Mouse (Mus musculus): ENCODE data around the gene Mbl2. TPM values are rescaled to one million over a fixed set of nuclear protein-coding genes. Genes with fewer than 3 reads are reported as not detected.
"Not testable (repeated sequence)": the region's sequence is repeated elsewhere in the genome, so short reads cannot be mapped to it uniquely, and the experiment has no call there.

Gene Mbl2
- polyA plus RNA-seq (2015; fragmentation: Nextera tagmentation; extraction: Ambion mirVana): not detected in 2 replicates

GRCm38 (mm10) chr19:30232691-30233090, at the start of gene Mbl2:
Gene Mbl2, plus strand, starts transcription at chr19:30232942.
- Histone ChIP-seq H3K4me1 (no peaks in the 10 kb centered on the region), H3K27ac (no peak within 1 kb of the TSS), H3K9ac (no peak within 1 kb of the TSS), H3K9me3 (no peaks in the 10 kb centered on the region), H3K36me3 (no peaks in the 10 kb centered on the region), H3K27me3 (no peaks in the 10 kb centered on the region), H3K4me3 (no peak within 1 kb of the TSS), H3K4me2 (no peak within 1 kb of the TSS)
- ATAC-seq (ENCODE audit: borderline replicate concordance, extremely low read depth, low FRiP score, low TSS enrichment): no peak
- 85% methylated on average over 3 of the region's 3 CpGs for WGBS

GRCm38 (mm10) chr19:30185536-30185935, 47.2 kb upstream of the Mbl2 start:
- no peak overlapping the region for H3K27ac ChIP-seq
- H3K27me3 ChIP-seq: no peaks in the 10 kb centered on the region
- 80% methylated on average over 2 of the region's 2 CpGs for WGBS
- H3K9ac ChIP-seq: no peak overlapping the region
- H3K4me2 ChIP-seq: no peak overlapping the region
- H3K9me3 ChIP-seq: 0 out of 2 replicates have a peak, but pooled peaks cover 3% of the 10 kb centered on the region
- no peaks in the 10 kb centered on the region for H3K4me1 ChIP-seq
- no peak for ATAC-seq (ENCODE audit: borderline replicate concordance, extremely low read depth, low FRiP score, low TSS enrichment)
- H3K4me3 ChIP-seq: no peak overlapping the region
- H3K36me3 ChIP-seq: no peaks in the 10 kb centered on the region

- no peaks in the 10 kb centered on the region for H3K4me1 ChIP-seq
- 79% methylated on average over 2 of the region's 2 CpGs for WGBS
- ATAC-seq (ENCODE audit: borderline replicate concordance, extremely low read depth, low FRiP score, low TSS enrichment): no peak
- H3K9ac ChIP-seq: no peak overlapping the region
- 0 out of 2 replicates have a peak, but pooled peaks cover 3% of the 10 kb centered on the region for H3K9me3 ChIP-seq
- no peak overlapping the region for H3K4me3 ChIP-seq
- H3K36me3 ChIP-seq: no peaks in the 10 kb centered on the region
- H3K4me2 ChIP-seq: no peak overlapping the region
- H3K27me3 ChIP-seq: no peaks in the 10 kb centered on the region
- no peak overlapping the region for H3K27ac ChIP-seq
Measured at GRCm38 (mm10) chr19:30187232-30187631, 45.5 kb upstream of the Mbl2 start.

- Histone ChIP-seq H3K9me3 (0 out of 2 replicates have a peak, but pooled peaks cover under 1% of the 10 kb centered on the region), H3K4me1 (no peaks in the 10 kb centered on the region), H3K4me3 (no peak overlapping the region), H3K4me2 (no peak overlapping the region), H3K27ac (no peak overlapping the region), H3K36me3 (no peaks in the 10 kb centered on the region), H3K9ac (no peak overlapping the region), H3K27me3 (no peaks in the 10 kb centered on the region)
- WGBS: 62% methylated on average over 6 of the region's 6 CpGs
- no peak for ATAC-seq (ENCODE audit: borderline replicate concordance, extremely low read depth, low FRiP score, low TSS enrichment)
Measured at GRCm38 (mm10) chr19:30194999-30195398, 37.7 kb upstream of the Mbl2 start.

- Histone ChIP-seq H3K4me3 (no peak overlapping the region), H3K4me1 (no peaks in the 10 kb centered on the region), H3K4me2 (no peak overlapping the region), H3K27me3 (no peaks in the 10 kb centered on the region), H3K27ac (no peak overlapping the region), H3K9me3 (no peaks in the 10 kb centered on the region), H3K36me3 (no peaks in the 10 kb centered on the region), H3K9ac (no peak overlapping the region)
- 43% methylated on average over 7 of the region's 7 CpGs for WGBS
- ATAC-seq (ENCODE audit: borderline replicate concordance, extremely low read depth, low FRiP score, low TSS enrichment): no peak
Measured at GRCm38 (mm10) chr19:30202177-30202576, 30.6 kb upstream of the Mbl2 start.

GRCm38 (mm10) chr19:30205159-30205816, 27.5 kb upstream of the Mbl2 start:
- Histone ChIP-seq H3K27ac (no peak overlapping the region), H3K9me3 (no peaks in the 10 kb centered on the region), H3K27me3 (no peaks in the 10 kb centered on the region), H3K4me2 (no peak overlapping the region), H3K36me3 (no peaks in the 10 kb centered on the region), H3K9ac (no peak overlapping the region), H3K4me3 (no peak overlapping the region), H3K4me1 (no peaks in the 10 kb centered on the region)
- 17% methylated on average over 12 of the region's 12 CpGs for WGBS
- ATAC-seq (ENCODE audit: borderline replicate concordance, extremely low read depth, low FRiP score, low TSS enrichment): no peak

- Histone ChIP-seq H3K9ac (no peak overlapping the region), H3K36me3 (no peaks in the 10 kb centered on the region), H3K27me3 (no peaks in the 10 kb centered on the region), H3K9me3 (no peaks in the 10 kb centered on the region), H3K4me2 (no peak overlapping the region), H3K4me3 (no peak overlapping the region), H3K27ac (no peak overlapping the region), H3K4me1 (no peaks in the 10 kb centered on the region)
- no peak for ATAC-seq (ENCODE audit: borderline replicate concordance, extremely low read depth, low FRiP score, low TSS enrichment)
- WGBS: 75% methylated on average over 4 of the region's 4 CpGs
Measured at GRCm38 (mm10) chr19:30205874-30206273, 26.9 kb upstream of the Mbl2 start.

- no peaks in the 10 kb centered on the region for H3K36me3 ChIP-seq
- H3K27ac ChIP-seq: no peak overlapping the region
- 64% methylated on average over 1 of the region's 1 CpGs for WGBS
- H3K9ac ChIP-seq: no peak overlapping the region
- ATAC-seq (ENCODE audit: borderline replicate concordance, extremely low read depth, low FRiP score, low TSS enrichment): no peak
- H3K27me3 ChIP-seq: no peaks in the 10 kb centered on the region
- no peak overlapping the region for H3K4me2 ChIP-seq
- H3K4me1 ChIP-seq: no peaks in the 10 kb centered on the region
- no peaks in the 10 kb centered on the region for H3K9me3 ChIP-seq
- H3K4me3 ChIP-seq: no peak overlapping the region
Measured at GRCm38 (mm10) chr19:30206981-30207380, 25.8 kb upstream of the Mbl2 start.

- not testable (repeated sequence) for H3K4me1 ChIP-seq; ATAC-seq (ENCODE audit: borderline replicate concordance, extremely low read depth, low FRiP score, low TSS enrichment); H3K4me2 ChIP-seq; H3K27me3 ChIP-seq; H3K9ac ChIP-seq; H3K9me3 ChIP-seq; H3K4me3 ChIP-seq; H3K27ac ChIP-seq; H3K36me3 ChIP-seq
- 79% methylated on average over 8 of the region's 8 CpGs for WGBS
Measured at GRCm38 (mm10) chr19:30209006-30209405, 23.7 kb upstream of the Mbl2 start.

GRCm38 (mm10) chr19:30214026-30214425, 18.7 kb upstream of the Mbl2 start:
- no peak overlapping the region for H3K27ac ChIP-seq
- no peaks in the 10 kb centered on the region for H3K36me3 ChIP-seq
- no peaks in the 10 kb centered on the region for H3K27me3 ChIP-seq
- no peak for ATAC-seq (ENCODE audit: borderline replicate concordance, extremely low read depth, low FRiP score, low TSS enrichment)
- no peak overlapping the region for H3K9ac ChIP-seq
- WGBS: 32% methylated on average over 2 of the region's 2 CpGs
- no peak overlapping the region for H3K4me2 ChIP-seq
- H3K9me3 ChIP-seq: no peaks in the 10 kb centered on the region
- H3K4me1 ChIP-seq: no peaks in the 10 kb centered on the region
- H3K4me3 ChIP-seq: no peak overlapping the region

GRCm38 (mm10) chr19:30215736-30216135, 17.0 kb upstream of the Mbl2 start:
- 62% methylated on average over 2 of the region's 2 CpGs for WGBS
- not testable (repeated sequence) for H3K4me1 ChIP-seq; H3K27me3 ChIP-seq; H3K4me2 ChIP-seq; H3K9ac ChIP-seq; H3K4me3 ChIP-seq; H3K9me3 ChIP-seq; H3K36me3 ChIP-seq; H3K27ac ChIP-seq; ATAC-seq (ENCODE audit: borderline replicate concordance, extremely low read depth, low FRiP score, low TSS enrichment)

- ATAC-seq (ENCODE audit: borderline replicate concordance, extremely low read depth, low FRiP score, low TSS enrichment): no peak
- Histone ChIP-seq H3K4me1 (no peaks in the 10 kb centered on the region), H3K27me3 (no peaks in the 10 kb centered on the region), H3K4me3 (no peak overlapping the region), H3K27ac (no peak overlapping the region), H3K4me2 (no peak overlapping the region), H3K9me3 (no peaks in the 10 kb centered on the region), H3K36me3 (no peaks in the 10 kb centered on the region), H3K9ac (no peak overlapping the region)
- 65% methylated on average over 4 of the region's 4 CpGs for WGBS
Measured at GRCm38 (mm10) chr19:30216186-30216585, 16.6 kb upstream of the Mbl2 start.

- Histone ChIP-seq H3K36me3 (no peaks in the 10 kb centered on the region), H3K27me3 (no peaks in the 10 kb centered on the region), H3K4me2 (no peak overlapping the region), H3K9me3 (no peaks in the 10 kb centered on the region), H3K4me1 (no peaks in the 10 kb centered on the region), H3K27ac (no peak overlapping the region), H3K4me3 (no peak overlapping the region), H3K9ac (no peak overlapping the region)
- 10% methylated on average over 7 of the region's 7 CpGs for WGBS
- ATAC-seq (ENCODE audit: borderline replicate concordance, extremely low read depth, low FRiP score, low TSS enrichment): no peak
Measured at GRCm38 (mm10) chr19:30217335-30217734, 15.4 kb upstream of the Mbl2 start.

Measured in lung, embryonic 15.5 days (tissue).